Mouse (Mus musculus) 3T3-L1 (cell line): ENCODE data around the gene Hist1h2bk.
"Not testable (repeated sequence)": the region's sequence is repeated elsewhere in the genome, so short reads cannot be mapped to it uniquely, and the experiment has no call there.

Experiments
- DNase-seq: peaks from one replicate; pipeline ENCODE4 v3.0.0-alpha.2; 2015; ENCODE audit warnings: low read depth, low spot score

Gene Hist1h2bk

GRCm38 (mm10) chr13:22039951-22040463, 4.3 kb downstream of the Hist1h2bk start:
- DNase-seq, result no peak

- peak; percentile 74 for DNase-seq
These were observed 4.9 kb downstream of the Hist1h2bk start for GRCm38 (mm10) chr13:22040464-22041141.

- peak; percentile 94 for DNase-seq
These were observed 5.5 kb downstream of the Hist1h2bk start, which contains the start of gene Hist1h4i for GRCm38 (mm10) chr13:22041142-22041536. Hist1h4i (minus strand) TSS chr13:22041362.

- DNase-seq, result peak; percentile 74
These were observed 6.2 kb downstream of the Hist1h2bk start for GRCm38 (mm10) chr13:22041651-22042567.

GRCm38 (mm10) chr13:22042568-22043502, 7.2 kb downstream of the Hist1h2bk start, which contains the start of the genes Hist1h2ag and Hist1h2bj:
Hist1h2ag (minus strand) TSS chr13:22042944.
Hist1h2bj (plus strand) TSS chr13:22043214.
- DNase-seq, result peak; percentile 99

GRCm38 (mm10) chr13:22043503-22044431, 8.1 kb downstream of the Hist1h2bk start:
- DNase-seq, result peak; percentile 89

- DNase-seq, result no peak
These were observed 8.9 kb downstream of the Hist1h2bk start for GRCm38 (mm10) chr13:22044432-22045155.

GRCm38 (mm10) chr13:22045311-22045710, 9.6 kb downstream of the Hist1h2bk start:
- DNase-seq, result no peak

GRCm38 (mm10) chr13:22049041-22049440, 13.4 kb downstream of the Hist1h2bk start:
- DNase-seq, result no peak

GRCm38 (mm10) chr13:22049737-22050440, 14.2 kb downstream of the Hist1h2bk start:
- peak; percentile 78 for DNase-seq

- DNase-seq, result peak; percentile 95
These were observed 15.2 kb downstream of the Hist1h2bk start for GRCm38 (mm10) chr13:22050591-22051522.

GRCm38 (mm10) chr13:22051523-22051859, 15.8 kb downstream of the Hist1h2bk start:
- DNase-seq, result no peak

GRCm38 (mm10) chr13:22053754-22054153, 18.1 kb downstream of the Hist1h2bk start:
- DNase-seq, result no peak

GRCm38 (mm10) chr13:22061422-22061821, 25.8 kb downstream of the Hist1h2bk start:
- no peak for DNase-seq

- DNase-seq, result no peak
These were observed 27.8 kb downstream of the Hist1h2bk start for GRCm38 (mm10) chr13:22063468-22063867.

- not testable (repeated sequence) for DNase-seq
These were observed 48.5 kb downstream of the Hist1h2bk start, which contains the start of gene Vmn1r188 for GRCm38 (mm10) chr13:22084140-22084539. Vmn1r188 (plus strand) TSS chr13:22084440.
